Mouse (Mus musculus) hindbrain, postnatal 0 days (tissue): ENCODE results near the gene Ttc24. TPM values are rescaled to one million over a fixed set of nuclear protein-coding genes. Genes with fewer than 3 reads are reported as not detected.

Experiments
- ATAC-seq: fragments of 200-750 bp; cut with Nextera tagmentation; 2 replicates; pipeline ENCODE4 v1.8.0; 2017; ENCODE audit warnings: mild to moderate bottlenecking, moderate TSS enrichment, moderate library complexity
- DNase-seq: peaks from one replicate; pipeline ENCODE4 v3.0.0-alpha.2; 2015; ENCODE audit warnings: low spot score
- H3K27ac ChIP-seq: fragments of 300-500 bp; sonication (generic); 2 replicates; pipeline ENCODE4 v1.5.1; 2014; ENCODE audit warnings: mild to moderate bottlenecking
- H3K27me3 ChIP-seq: fragments of 300-500 bp; sonication (generic); 2 replicates; pipeline ENCODE4 v1.6.1; 2014; ENCODE audit warnings: low read length, mixed read lengths; ENCODE audit not compliant: insufficient read depth
- H3K36me3 ChIP-seq: fragments of 300-500 bp; sonication (generic); 2 replicates; pipeline ENCODE4 v1.6.1; 2014; ENCODE audit warnings: low read length, mixed read lengths; ENCODE audit not compliant: insufficient read depth
- H3K4me1 ChIP-seq: fragments of 300-500 bp; sonication (generic); 2 replicates; pipeline ENCODE4 v1.6.1; 2014; ENCODE audit warnings: antibody characterized with exemption, low read length, mixed read lengths; ENCODE audit not compliant: insufficient read depth
- H3K4me2 ChIP-seq: fragments of 300-500 bp; sonication (generic); 2 replicates; pipeline ENCODE4 v1.6.1; 2014; ENCODE audit warnings: low read depth, mild to moderate bottlenecking, low read length, moderate library complexity, mixed read lengths
- H3K4me3 ChIP-seq: fragments of 300-500 bp; sonication (generic); 2 replicates; pipeline ENCODE4 v1.5.1; 2014; ENCODE audit warnings: low read length
- H3K9ac ChIP-seq: fragments of 300-500 bp; sonication (generic); replicated peaks from 2 replicates; pipeline ENCODE4 v1.6.1; 2014; ENCODE audit warnings: mild to moderate bottlenecking, low read length, moderate library complexity, mixed read lengths
- H3K9me3 ChIP-seq: fragments of 300-500 bp; sonication (generic); 2 replicates; pipeline ENCODE4 v1.6.1; 2016; ENCODE audit warnings: low read length, mixed read lengths
- CTCF ChIP-seq: IDR thresholded peaks from 2 replicates; pipeline ENCODE4 v1.5.1; 2016; ENCODE audit warnings: antibody characterized with exemption, control low read depth, low read depth
- WGBS: fragments of 180-500 bp; shearing (Covaris S2); extraction: QIAGEN DNeasy Blood & Tissue Kit; methylation state at CpG from one replicate; pipeline ENCODE4 v1.1.7; 2014; 5-methylcytosine and 5-hydroxymethylcytosine counted together
- polyA plus RNA-seq: library from polyadenylated mRNA; unstranded; fragments of >200 nt; fragmentation: Nextera tagmentation; extraction: Ambion mirVana; gene quantifications from 2 replicates; pipeline ENCODE4 v1.2.1, GENCODE M21; 2015
- total RNA-seq: library from RNA; depleted of rRNA; stranded (reverse); fragments of >200 nt; gene quantifications from 2 replicates; pipeline ENCODE4 v1.2.3, GENCODE M21; 2014; rRNA removed

Gene Ttc24
- total and polyA plus RNA-seq, 2 experiments from 2014 or later: not detected

DNA sequence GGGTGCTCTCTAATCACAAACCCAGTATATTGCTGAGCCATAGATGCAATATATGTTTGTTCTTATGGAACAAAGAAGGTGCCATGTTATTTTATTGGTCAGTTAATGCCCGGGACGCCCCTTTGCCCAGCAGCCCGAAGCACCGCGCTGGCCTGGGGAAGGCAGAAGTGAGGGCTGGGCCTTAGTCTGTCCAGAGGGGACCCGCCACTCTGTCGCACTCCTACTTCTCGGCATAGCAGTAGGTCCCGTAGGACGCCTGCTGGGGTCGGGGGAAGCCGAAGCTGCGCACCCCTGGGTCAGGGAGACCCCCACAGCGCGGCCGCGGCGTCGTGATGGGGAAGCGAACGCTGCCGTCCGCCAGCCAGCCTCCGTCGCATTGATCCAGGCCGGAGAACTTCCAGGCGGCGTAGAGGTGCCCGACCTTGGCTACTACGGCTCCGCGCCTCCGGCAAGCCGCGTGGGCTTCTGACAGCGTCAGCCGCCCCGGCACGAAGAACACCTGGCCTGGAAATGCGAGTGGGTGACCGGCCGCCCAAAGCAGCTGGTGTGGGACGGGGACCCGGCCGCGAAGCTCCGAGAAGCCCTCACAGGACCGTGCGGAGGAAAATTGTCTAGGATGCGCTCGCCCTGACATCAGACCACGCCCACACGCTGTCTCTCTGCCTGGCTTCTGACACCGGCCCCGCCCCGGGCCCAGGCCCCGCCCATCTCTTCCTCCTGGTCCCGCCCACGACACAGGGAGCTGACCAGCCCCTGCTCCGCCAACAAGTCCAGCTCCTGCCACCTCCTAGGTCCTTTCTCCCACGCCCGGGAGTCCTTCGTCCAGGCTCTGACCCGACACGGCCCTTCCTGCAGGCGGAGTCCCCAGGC, 55.5 kb downstream of the Ttc24 start:
- DNase-seq: peak; percentile 87
- H3K9ac ChIP-seq: peak overlapping the region; percentile 46
- peak overlapping the region; percentile 85 for H3K4me2 ChIP-seq
- no peaks in the 10 kb centered on the region for H3K9me3 ChIP-seq
- H3K36me3 ChIP-seq: no peaks in the 10 kb centered on the region
- ATAC-seq: peak; percentile 88
- TF ChIP-seq CTCF: no peak
- 1% methylated on average over 63 of the region's 66 CpGs for WGBS
- H3K4me1 ChIP-seq: peaks cover 6% of the 10 kb centered on the region; the same call in 1 of the 2 replicates
- peaks cover 33% of the 10 kb centered on the region for H3K27me3 ChIP-seq
- peak overlapping the region; percentile 52 for H3K4me3 ChIP-seq
- no peak overlapping the region for H3K27ac ChIP-seq

Other genes starting within 250 kb of the Ttc24 start
- not detected in 2 replicates for gene Sh2d2a, start 231.5 kb downstream of the Ttc24 start, total RNA-seq
- not detected in 2 replicates for gene Sh2d2a, start 231.5 kb downstream of the Ttc24 start, polyA plus RNA-seq
- 93.8 and 97.8 TPM in 2 replicates for gene Prcc, start 192.7 kb downstream of the Ttc24 start, total RNA-seq
- gene Prcc, start 192.7 kb downstream of the Ttc24 start, polyA plus RNA-seq: 20.8 and 20.9 TPM in 2 replicates
- gene Hdgf, start 172.0 kb downstream of the Ttc24 start, total RNA-seq: 82.1 and 82.7 TPM in 2 replicates
- 145 and 148 TPM in 2 replicates for gene Hdgf, start 172.0 kb downstream of the Ttc24 start, polyA plus RNA-seq
- gene Mrpl24, start 158.8 kb downstream of the Ttc24 start, total RNA-seq: 32.1 and 43.2 TPM in 2 replicates
- 44.6 and 50.3 TPM in 2 replicates for gene Mrpl24, start 158.8 kb downstream of the Ttc24 start, polyA plus RNA-seq
- gene Isg20l2, start 148.0 kb downstream of the Ttc24 start, total RNA-seq: 23.8 and 26.2 TPM in 2 replicates
- gene Isg20l2, start 148.0 kb downstream of the Ttc24 start, polyA plus RNA-seq: 19.1 and 20.1 TPM in 2 replicates
- 19.4 and 36.4 TPM in 2 replicates for gene Rrnad1, start 147.6 kb downstream of the Ttc24 start, total RNA-seq
- gene Rrnad1, start 147.6 kb downstream of the Ttc24 start, polyA plus RNA-seq: 18.1 and 19.3 TPM in 2 replicates
- gene Crabp2, start 129.6 kb downstream of the Ttc24 start, total RNA-seq: 9.8 and 28.6 TPM in 2 replicates
- gene Crabp2, start 129.6 kb downstream of the Ttc24 start, polyA plus RNA-seq: 44.5 and 46.3 TPM in 2 replicates
- gene Nes, start 107.2 kb downstream of the Ttc24 start, total RNA-seq: 37.2 and 40.0 TPM in 2 replicates
- gene Nes, start 107.2 kb downstream of the Ttc24 start, polyA plus RNA-seq: 14.9 and 15.7 TPM in 2 replicates
- 318 and 347 TPM in 2 replicates for gene Bcan, start 78.1 kb downstream of the Ttc24 start, total RNA-seq
- 229 and 237 TPM in 2 replicates for gene Bcan, start 78.1 kb downstream of the Ttc24 start, polyA plus RNA-seq
- 0.47 and 0.50 TPM in 2 replicates for gene Hapln2, start 50.7 kb downstream of the Ttc24 start, total RNA-seq
- gene Hapln2, start 50.7 kb downstream of the Ttc24 start, polyA plus RNA-seq: 1.2 and 1.5 TPM in 2 replicates
- 6.3 and 9.0 TPM in 2 replicates for gene Gpatch4, start 35.2 kb downstream of the Ttc24 start, total RNA-seq
- 31.7 and 33.5 TPM in 2 replicates for gene Gpatch4, start 35.2 kb downstream of the Ttc24 start, polyA plus RNA-seq
- 87.7 and 90.0 TPM in 2 replicates for gene Naxe, start 19.8 kb downstream of the Ttc24 start, total RNA-seq
- 172 and 174 TPM in 2 replicates for gene Naxe, start 19.8 kb downstream of the Ttc24 start, polyA plus RNA-seq
- gene Iqgap3, start 3.7 kb upstream of the Ttc24 start, total RNA-seq: 8.0 and 9.6 TPM in 2 replicates
- gene Iqgap3, start 3.7 kb upstream of the Ttc24 start, polyA plus RNA-seq: 2.9 and 3.6 TPM in 2 replicates
- gene Mef2d, start 64.1 kb upstream of the Ttc24 start, total RNA-seq: 44.0 and 50.3 TPM in 2 replicates
- gene Mef2d, start 64.1 kb upstream of the Ttc24 start, polyA plus RNA-seq: 13.4 and 19.2 TPM in 2 replicates
- gene Rhbg, start 176.4 kb upstream of the Ttc24 start, total RNA-seq: 0.94 and 1.0 TPM in 2 replicates
- gene Rhbg, start 176.4 kb upstream of the Ttc24 start, polyA plus RNA-seq: 0.37 and 0.43 TPM in 2 replicates
- gene Gm38392, start 208.9 kb upstream of the Ttc24 start, total RNA-seq: 2.1 TPM in 1 of 2 replicates, not detected in the other
- gene Gm38392, start 208.9 kb upstream of the Ttc24 start, polyA plus RNA-seq: 0.21 and 0.24 TPM in 2 replicates
- not detected in 2 replicates for gene Tsacc, start 218.7 kb upstream of the Ttc24 start, total RNA-seq
- gene Tsacc, start 218.7 kb upstream of the Ttc24 start, polyA plus RNA-seq: 10.5 and 10.6 TPM in 2 replicates
- 231 and 236 TPM in 2 replicates for gene Cct3, start 218.8 kb upstream of the Ttc24 start, total RNA-seq
- gene Cct3, start 218.8 kb upstream of the Ttc24 start, polyA plus RNA-seq: 388 and 401 TPM in 2 replicates
- gene Glmp, start 246.7 kb upstream of the Ttc24 start, total RNA-seq: 54.9 and 76.9 TPM in 2 replicates
- gene Glmp, start 246.7 kb upstream of the Ttc24 start, polyA plus RNA-seq: 135 and 142 TPM in 2 replicates